Mouse (Mus musculus): ENCODE results near the gene Ptpra.
A peak's percentile ranks its signal among the peaks of the same experiment; 100 is the strongest.
"Not testable (repeated sequence)": the region's sequence is repeated elsewhere in the genome, so short reads cannot be mapped to it uniquely, and the experiment has no call there.

The Ptpra gene

GRCm38 (mm10) chr2:130491587-130491986, 41.5 kb downstream of the Ptpra start:
- DNase-seq = peak; percentile 32 to 46

GRCm38 (mm10) chr2:130495114-130495513, 45.0 kb downstream of the Ptpra start:
- DNase-seq = not testable (repeated sequence)

DNA sequence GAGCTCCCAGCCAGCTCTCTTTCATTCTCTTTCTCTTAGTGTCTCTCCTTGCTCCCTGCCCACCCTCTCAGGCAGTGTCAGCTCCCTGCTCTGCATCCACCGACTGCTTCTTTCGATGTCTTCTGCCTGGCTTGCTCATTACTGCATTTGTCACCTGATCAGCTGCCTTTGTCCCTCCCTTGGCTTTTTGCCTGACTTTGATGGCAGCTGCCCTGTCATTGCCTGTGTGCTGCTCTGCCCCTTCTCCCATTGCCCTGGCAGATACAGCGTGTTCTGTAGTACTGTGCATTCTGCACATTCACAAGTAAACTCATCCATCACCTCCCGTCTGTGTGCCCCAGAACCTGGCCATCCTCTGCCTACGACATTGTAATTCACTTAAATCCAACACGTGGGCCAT, 46.0 kb downstream of the Ptpra start:
- peak in 1 of 2 experiments; percentile 10 for DNase-seq

DNA sequence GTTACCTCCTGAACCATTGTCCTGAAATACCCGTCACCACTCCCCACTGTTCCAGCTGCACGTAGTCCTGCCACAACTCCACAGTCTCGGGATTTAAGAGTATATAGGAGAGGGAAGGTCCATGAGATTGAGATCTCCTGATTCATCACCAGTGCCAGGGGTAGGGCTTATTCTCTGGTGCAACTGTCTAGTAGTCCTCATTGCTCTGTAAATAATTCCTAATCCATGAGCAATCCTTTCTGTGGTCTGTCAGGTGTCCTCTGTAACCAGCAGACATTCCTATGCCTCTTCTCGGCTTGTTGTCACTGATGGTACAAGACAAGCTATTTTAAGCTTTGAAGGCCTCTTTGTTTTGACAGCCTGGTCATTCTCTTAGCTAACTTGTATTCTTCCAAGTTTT, 46.9 kb downstream of the Ptpra start:
- DNase-seq = no peak

DNA sequence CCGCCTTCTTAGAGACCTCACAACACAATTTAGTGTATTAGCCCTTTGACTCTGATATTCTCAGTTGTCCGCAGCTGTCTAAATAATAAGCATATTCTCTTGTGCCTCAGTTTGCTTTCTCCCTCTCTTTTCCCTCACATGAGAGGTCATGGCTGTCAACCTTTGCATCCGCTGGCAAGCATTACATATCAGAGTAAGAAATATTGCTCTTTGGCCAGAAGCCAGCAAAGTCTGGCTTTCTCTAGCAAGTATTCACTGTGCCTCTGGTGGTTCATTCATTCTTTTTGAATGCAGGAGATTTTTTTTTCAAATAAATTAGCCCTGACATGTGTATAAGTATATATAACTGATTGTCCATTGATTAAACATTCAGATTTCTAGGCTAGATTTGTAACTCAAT, 49.5 kb downstream of the Ptpra start:
- DNase-seq = peak; percentile 37 to 50

GRCm38 (mm10) chr2:130501556-130501955, 51.5 kb downstream of the Ptpra start:
- no peak for DNase-seq

DNA sequence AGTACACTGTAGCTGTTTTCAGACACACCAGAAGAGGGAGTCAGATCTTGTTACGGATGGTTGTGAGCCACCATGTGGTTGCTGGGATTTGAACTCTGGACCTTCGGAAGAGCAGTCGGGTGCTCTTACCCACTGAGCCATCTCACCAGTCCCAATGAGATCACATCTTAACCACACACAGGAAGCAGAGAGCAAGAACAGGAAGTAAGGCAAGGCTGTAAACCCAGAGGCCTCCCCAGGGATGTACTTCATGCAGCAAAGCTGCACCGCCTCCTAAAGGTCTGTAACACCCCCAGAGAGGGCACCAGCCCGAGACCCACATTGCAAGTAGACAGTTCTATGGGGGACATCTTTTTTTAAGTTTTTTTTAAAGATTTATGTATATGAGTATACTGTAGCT, 61.5 kb downstream of the Ptpra start:
- DNase-seq = not testable (repeated sequence)

GRCm38 (mm10) chr2:130513907-130514306, 63.8 kb downstream of the Ptpra start:
- DNase-seq = no peak

DNA sequence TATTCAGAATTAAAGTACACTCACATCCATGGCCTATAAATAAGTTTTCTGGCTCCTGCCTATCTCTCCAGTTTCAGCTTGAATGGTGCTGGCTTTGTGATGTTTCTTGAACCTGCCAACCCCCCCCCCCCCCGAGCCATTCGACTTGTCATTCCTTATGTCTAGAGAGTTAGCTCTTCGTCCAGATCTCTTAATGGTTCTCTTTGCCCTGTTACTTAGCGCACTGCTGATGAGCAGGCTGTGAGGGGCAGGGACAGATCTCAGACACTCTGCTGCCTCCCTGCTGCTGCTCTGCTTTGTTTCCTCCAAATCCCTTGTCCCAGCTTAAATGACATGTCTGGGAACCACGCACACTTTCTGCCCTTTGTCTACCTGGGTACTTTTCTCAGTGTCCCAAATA, 65.7 kb downstream of the Ptpra start:
- DNase-seq = no peak

GRCm38 (mm10) chr2:130521927-130522326, 71.8 kb downstream of the Ptpra start:
- DNase-seq = no peak

GRCm38 (mm10) chr2:130525480-130525879, 75.4 kb downstream of the Ptpra start:
- DNase-seq = not testable (repeated sequence)

DNA sequence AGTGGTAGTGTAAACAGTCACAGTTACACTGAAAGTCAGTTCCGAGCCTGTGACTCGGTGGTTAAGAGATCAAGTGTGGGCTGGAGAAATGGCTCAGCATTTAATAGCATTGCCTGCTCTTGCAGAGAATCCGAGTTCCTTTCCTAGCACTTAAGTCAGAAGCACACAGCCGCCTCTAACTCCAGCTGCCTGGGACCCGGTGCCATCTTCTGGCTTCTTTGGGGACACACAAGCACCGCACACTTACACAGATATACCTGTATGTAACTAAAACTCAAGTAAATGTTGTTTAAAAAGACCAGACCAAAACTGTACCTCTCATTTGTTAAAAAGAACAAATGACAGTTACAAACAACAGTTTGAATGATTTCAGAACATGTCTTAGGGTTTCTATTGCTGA, 78.4 kb downstream of the Ptpra start:
- DNase-seq = peak in 1 of 2 experiments; percentile 4

GRCm38 (mm10) chr2:130529290-130529689, 79.2 kb downstream of the Ptpra start:
- DNase-seq = no peak

GRCm38 (mm10) chr2:130529925-130530324, 79.8 kb downstream of the Ptpra start:
- no peak for DNase-seq

GRCm38 (mm10) chr2:130532201-130532600, 82.1 kb downstream of the Ptpra start:
- no peak for DNase-seq

DNA sequence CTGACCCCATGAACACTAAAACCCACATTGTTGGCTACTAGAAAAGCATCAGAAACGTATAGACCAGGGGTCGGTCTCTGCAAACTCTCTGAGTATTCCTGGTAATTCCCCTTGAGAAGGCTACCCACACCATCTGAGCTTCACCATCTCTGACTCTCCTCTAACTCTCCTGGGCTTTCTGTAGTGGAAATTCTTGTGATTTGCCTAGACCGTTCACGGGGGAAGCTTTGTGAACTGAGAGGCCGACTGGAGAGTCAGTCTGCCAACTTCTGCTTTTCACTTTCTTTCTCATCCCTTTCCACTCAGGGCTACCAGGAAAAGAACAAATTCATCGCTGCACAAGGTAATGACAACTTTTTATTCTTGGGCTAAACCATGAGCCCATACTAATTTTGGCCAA, 84.9 kb downstream of the Ptpra start:
- DNase-seq = no peak

- no peak for DNase-seq
Measured at GRCm38 (mm10) chr2:130536890-130537289, 86.8 kb downstream of the Ptpra start.

GRCm38 (mm10) chr2:130538876-130539546, 88.9 kb downstream of the Ptpra start:
- DNase-seq = no peak

DNA sequence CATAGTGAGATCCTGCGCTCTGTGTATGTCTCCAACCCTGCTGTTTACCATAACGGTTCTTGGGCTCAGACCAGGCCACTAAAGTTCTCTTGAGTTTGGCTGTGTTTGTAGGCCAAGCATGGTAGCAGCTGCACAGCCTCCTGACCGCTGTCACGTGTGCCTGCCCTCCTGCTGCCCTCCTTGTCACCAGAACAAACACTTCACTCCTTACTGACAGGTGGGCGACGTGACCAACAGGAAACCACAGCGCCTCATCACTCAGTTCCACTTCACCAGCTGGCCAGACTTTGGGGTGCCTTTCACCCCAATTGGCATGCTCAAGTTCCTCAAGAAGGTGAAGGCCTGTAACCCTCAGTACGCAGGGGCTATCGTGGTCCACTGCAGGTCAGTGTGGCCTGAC, 90.2 kb downstream of the Ptpra start:
- no peak for DNase-seq

- DNase-seq = no peak
Measured at GRCm38 (mm10) chr2:130546957-130547356, 96.9 kb downstream of the Ptpra start.

- DNase-seq = no peak
Measured at GRCm38 (mm10) chr2:130554841-130555240, 104.8 kb downstream of the Ptpra start.

GRCm38 (mm10) chr2:130556292-130556691, 106.2 kb downstream of the Ptpra start:
- DNase-seq = no peak

DNA sequence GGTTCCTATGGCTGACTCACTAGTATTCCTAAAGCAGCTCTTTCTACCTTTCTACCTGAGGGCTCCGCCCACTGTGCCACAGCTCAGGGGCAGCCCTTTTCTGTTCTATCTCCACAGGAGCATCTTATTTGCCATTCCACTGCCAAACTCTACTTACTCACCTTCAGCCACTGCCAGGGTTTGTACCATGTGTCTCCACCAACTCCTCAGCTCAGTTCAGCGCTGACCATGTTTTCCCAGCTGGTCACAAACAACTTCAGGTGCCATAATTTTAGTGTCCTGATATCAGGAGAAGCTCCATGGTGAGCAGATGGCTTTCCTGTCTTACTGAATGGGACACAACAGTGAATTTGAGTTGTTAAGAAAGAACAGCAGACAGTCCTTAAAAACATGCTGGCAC, 107.4 kb downstream of the Ptpra start:
- no peak for DNase-seq

DNA sequence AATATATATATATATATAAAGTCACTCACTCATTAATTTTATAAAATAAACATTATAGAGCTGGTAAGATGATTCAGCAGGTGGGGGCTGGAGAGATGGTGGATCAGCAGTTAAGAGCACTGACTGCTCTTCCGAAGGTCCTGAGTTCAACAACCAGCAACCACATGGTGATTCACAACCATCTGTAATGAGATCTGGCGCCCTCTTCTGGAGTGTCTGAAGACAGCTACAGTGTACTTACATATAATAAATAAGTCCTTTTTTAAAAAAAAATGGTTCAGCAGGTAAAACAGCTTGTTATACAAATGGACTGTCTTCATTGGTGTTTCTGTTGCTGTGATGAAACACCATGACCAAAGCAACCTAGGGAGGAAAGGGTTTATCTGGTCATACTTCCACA, 107.9 kb downstream of the Ptpra start:
- DNase-seq = no peak

Measured in kidney, postnatal 4 days (tissue).